Mouse (Mus musculus): ENCODE measurements around the gene Fyb.
"Not testable (repeated sequence)": the region's sequence is repeated elsewhere in the genome, so short reads cannot be mapped to it uniquely, and the experiment has no call there.

Fyb gene

GRCm38 (mm10) chr15:6562161-6562560, 39.5 kb downstream of the Fyb start:
- no peak for DNase-seq (ENCODE audit: low spot score in 2 of 2)

GRCm38 (mm10) chr15:6562629-6563028, 40.0 kb downstream of the Fyb start:
- DNase-seq (ENCODE audit: low spot score in 2 of 2): no peak

- no peak for DNase-seq (ENCODE audit: low spot score in 2 of 2)
Observed at GRCm38 (mm10) chr15:6564977-6565421, 42.3 kb downstream of the Fyb start.

GRCm38 (mm10) chr15:6565873-6566272, 43.2 kb downstream of the Fyb start:
- DNase-seq (ENCODE audit: low spot score in 2 of 2): no peak

GRCm38 (mm10) chr15:6567993-6568392, 45.3 kb downstream of the Fyb start:
- no peak for DNase-seq (ENCODE audit: low spot score in 2 of 2)

GRCm38 (mm10) chr15:6568605-6569004, 46.0 kb downstream of the Fyb start:
- DNase-seq (ENCODE audit: low spot score in 2 of 2): no peak

- DNase-seq (ENCODE audit: low spot score in 2 of 2): no peak
Observed at GRCm38 (mm10) chr15:6569074-6569473, 46.4 kb downstream of the Fyb start.

GRCm38 (mm10) chr15:6570164-6570861, 47.7 kb downstream of the Fyb start:
- DNase-seq (ENCODE audit: low spot score in 2 of 2): no peak

- peak; percentile 26 to 42 for DNase-seq (ENCODE audit: low spot score in 2 of 2)
Observed at GRCm38 (mm10) chr15:6570876-6571275, 48.2 kb downstream of the Fyb start.

- DNase-seq (ENCODE audit: low spot score in 2 of 2): no peak
Observed at GRCm38 (mm10) chr15:6574283-6574960, 51.8 kb downstream of the Fyb start.

- DNase-seq (ENCODE audit: low spot score in 2 of 2): no peak
Observed at GRCm38 (mm10) chr15:6577971-6578370, 55.3 kb downstream of the Fyb start.

- no peak for DNase-seq (ENCODE audit: low spot score in 2 of 2)
Observed at GRCm38 (mm10) chr15:6578654-6579053, 56.0 kb downstream of the Fyb start.

GRCm38 (mm10) chr15:6579194-6579768, 56.6 kb downstream of the Fyb start:
- no peak for DNase-seq (ENCODE audit: low spot score in 2 of 2)

GRCm38 (mm10) chr15:6579769-6580261, 57.2 kb downstream of the Fyb start:
- no peak for DNase-seq (ENCODE audit: low spot score in 2 of 2)

- no peak for DNase-seq (ENCODE audit: low spot score in 2 of 2)
Observed at GRCm38 (mm10) chr15:6584645-6585044, 62.0 kb downstream of the Fyb start.

- not testable (repeated sequence) for DNase-seq (ENCODE audit: low spot score in 2 of 2)
Observed at GRCm38 (mm10) chr15:6586351-6586750, 63.7 kb downstream of the Fyb start.

- DNase-seq (ENCODE audit: low spot score in 2 of 2): no peak
Observed at GRCm38 (mm10) chr15:6587526-6587925, 64.9 kb downstream of the Fyb start.

GRCm38 (mm10) chr15:6588192-6588591, 65.5 kb downstream of the Fyb start:
- DNase-seq (ENCODE audit: low spot score in 2 of 2): no peak

- no peak for DNase-seq (ENCODE audit: low spot score in 2 of 2)
Observed at GRCm38 (mm10) chr15:6590846-6591451, 68.3 kb downstream of the Fyb start.

- DNase-seq (ENCODE audit: low spot score in 2 of 2): no peak
Observed at GRCm38 (mm10) chr15:6591527-6591926, 68.9 kb downstream of the Fyb start.

GRCm38 (mm10) chr15:6592561-6593253, 70.1 kb downstream of the Fyb start:
- DNase-seq (ENCODE audit: low spot score in 2 of 2): no peak

GRCm38 (mm10) chr15:6593254-6593623, 70.6 kb downstream of the Fyb start:
- DNase-seq (ENCODE audit: low spot score in 2 of 2): no peak
